Mouse (Mus musculus): ENCODE data around the gene Tspan12. TPM values are rescaled to one million over a fixed set of nuclear protein-coding genes. Genes with fewer than 3 reads are reported as not detected.
"Not testable (repeated sequence)": the region's sequence is repeated elsewhere in the genome, so short reads cannot be mapped to it uniquely, and the experiment has no call there.

Tspan12 gene
- polyA plus RNA-seq, 1 experiment = 2.0 TPM

DNA sequence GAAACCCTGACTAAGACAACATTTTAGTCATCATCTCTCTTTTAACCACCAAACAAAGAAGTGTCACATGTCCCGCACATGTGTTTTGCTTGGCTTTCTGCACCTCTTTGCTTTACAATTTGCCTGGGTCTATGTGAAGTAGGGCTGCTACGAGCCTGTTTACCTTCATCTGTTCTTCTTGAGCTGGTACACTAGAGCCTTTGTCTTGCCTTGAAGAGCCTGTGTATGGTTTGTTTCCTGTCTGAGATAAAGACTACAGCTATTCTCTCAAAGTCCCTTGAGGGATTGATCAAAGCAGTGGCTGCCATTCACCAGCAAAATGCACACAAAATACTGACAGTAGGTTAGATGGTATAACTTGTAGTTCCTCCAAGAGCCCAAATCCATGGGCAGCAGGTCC is 62.3 kb downstream of the Tspan12 start:
- no peak for TF ChIP-seq POLR2A (IDR thresholded peaks at IDR 0.05; ENCODE audit: control insufficient read depth, extremely low read depth, insufficient read depth, low read length, poor library complexity)
- no peak for TF ChIP-seq CTCF (IDR thresholded peaks at IDR 0.05; ENCODE audit: borderline replicate concordance, control insufficient read depth, extremely low read depth, insufficient read depth, low read length, poor library complexity)
- 87% methylated on average over 2 of the region's 2 CpGs for WGBS
- H3K27ac ChIP-seq (ENCODE audit: control insufficient read depth, insufficient read depth, low read length) = no peak overlapping the region
- no peaks in the 10 kb centered on the region for H3K4me1 ChIP-seq (replicated peaks; ENCODE audit: control insufficient read depth, insufficient read depth, low read length)
- H3K4me3 ChIP-seq (ENCODE audit: control insufficient read depth, insufficient read depth, low read length) = no peak overlapping the region
- no peaks in the 10 kb centered on the region for H3K27me3 ChIP-seq (ENCODE audit: control insufficient read depth, insufficient read depth, low read length)
- no peak for DNase-seq
- H3K36me3 ChIP-seq (ENCODE audit: control insufficient read depth, insufficient read depth, low read length) = no peaks in the 10 kb centered on the region

DNA sequence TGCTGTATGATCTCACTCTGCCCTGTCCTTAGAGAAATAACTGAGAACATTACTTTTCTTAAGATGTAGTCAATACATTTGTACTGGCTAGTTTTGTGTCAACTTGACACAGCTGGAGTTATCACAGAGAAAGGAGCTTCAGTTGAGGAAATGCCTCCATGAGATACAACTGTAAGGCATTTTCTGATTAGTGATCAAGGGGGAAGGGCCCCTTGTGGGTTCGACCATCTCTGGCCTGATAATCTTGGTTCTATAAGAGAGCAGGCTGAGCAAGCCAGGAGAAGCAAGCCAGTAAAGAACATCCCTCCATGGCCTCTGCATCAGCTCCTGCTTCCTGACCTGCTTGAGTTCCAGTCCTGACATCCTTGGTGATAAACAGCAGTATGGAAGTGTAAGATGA is 62.7 kb downstream of the Tspan12 start:
- H3K36me3 ChIP-seq (ENCODE audit: control insufficient read depth, insufficient read depth, low read length); H3K27me3 ChIP-seq (ENCODE audit: control insufficient read depth, insufficient read depth, low read length); H3K27ac ChIP-seq (ENCODE audit: control insufficient read depth, insufficient read depth, low read length); DNase-seq; H3K4me3 ChIP-seq (ENCODE audit: control insufficient read depth, insufficient read depth, low read length); H3K4me1 ChIP-seq (replicated peaks; ENCODE audit: control insufficient read depth, insufficient read depth, low read length): not testable (repeated sequence)
- WGBS = 74% methylated on average over 1 of the region's 1 CpGs

DNA sequence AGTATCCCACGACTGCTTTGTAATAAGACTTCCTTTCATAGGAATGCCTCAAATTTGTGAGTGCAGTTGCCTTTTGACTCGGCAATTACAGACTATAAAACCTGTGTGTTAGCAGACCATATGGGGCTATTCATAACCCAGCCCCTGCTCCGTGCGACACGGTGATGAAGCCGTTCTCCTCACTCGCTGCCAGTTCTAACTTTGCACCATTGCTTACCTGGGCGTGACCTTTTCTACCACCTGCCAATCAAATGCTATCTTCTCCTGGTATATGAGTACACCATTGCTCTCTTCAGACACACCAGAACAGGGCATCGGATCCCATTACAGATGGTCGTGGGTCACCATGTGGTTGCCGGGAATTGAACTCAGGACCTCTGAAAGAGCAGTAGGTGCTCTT is 64.6 kb downstream of the Tspan12 start:
- no peak overlapping the region for H3K4me3 ChIP-seq (ENCODE audit: control insufficient read depth, insufficient read depth, low read length)
- no peak overlapping the region for H3K27ac ChIP-seq (ENCODE audit: control insufficient read depth, insufficient read depth, low read length)
- H3K27me3 ChIP-seq (ENCODE audit: control insufficient read depth, insufficient read depth, low read length) = no peaks in the 10 kb centered on the region
- no peaks in the 10 kb centered on the region for H3K36me3 ChIP-seq (ENCODE audit: control insufficient read depth, insufficient read depth, low read length)
- 86% methylated on average over 11 of the region's 11 CpGs for WGBS
- no peaks in the 10 kb centered on the region for H3K4me1 ChIP-seq (replicated peaks; ENCODE audit: control insufficient read depth, insufficient read depth, low read length)
- DNase-seq = no peak
- TF ChIP-seq CTCF (IDR thresholded peaks at IDR 0.05; ENCODE audit: borderline replicate concordance, control insufficient read depth, extremely low read depth, insufficient read depth, low read length, poor library complexity) = no peak
- no peak for TF ChIP-seq POLR2A (IDR thresholded peaks at IDR 0.05; ENCODE audit: control insufficient read depth, extremely low read depth, insufficient read depth, low read length, poor library complexity)

DNA sequence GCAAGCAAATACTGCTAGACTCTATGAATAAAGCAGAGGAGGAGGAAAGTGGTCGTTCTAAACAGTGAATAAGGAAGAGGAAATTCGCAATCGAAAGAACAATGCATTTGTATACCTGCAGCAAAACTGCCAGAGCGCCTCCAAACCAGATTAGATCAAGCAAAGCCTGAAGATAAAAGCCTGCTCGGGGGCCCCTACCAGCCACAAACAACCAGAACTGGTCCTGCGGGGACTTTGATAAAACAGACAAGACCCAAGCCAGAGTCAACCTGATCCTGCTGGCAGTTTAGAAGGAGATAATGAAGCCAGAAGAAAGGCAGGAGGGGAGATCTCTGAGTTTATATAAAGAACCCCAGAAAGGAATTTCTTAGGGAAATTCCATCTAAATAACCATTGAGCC is 65.0 kb downstream of the Tspan12 start:
- no peak for DNase-seq
- Histone ChIP-seq H3K4me3 (ENCODE audit: control insufficient read depth, insufficient read depth, low read length) (no peak overlapping the region), H3K27me3 (ENCODE audit: control insufficient read depth, insufficient read depth, low read length) (no peaks in the 10 kb centered on the region), H3K27ac (ENCODE audit: control insufficient read depth, insufficient read depth, low read length) (no peak overlapping the region), H3K4me1 (replicated peaks; ENCODE audit: control insufficient read depth, insufficient read depth, low read length) (no peaks in the 10 kb centered on the region), H3K36me3 (ENCODE audit: control insufficient read depth, insufficient read depth, low read length) (no peaks in the 10 kb centered on the region)
- WGBS = 30% methylated on average over 6 of the region's 6 CpGs
- TF ChIP-seq POLR2A (IDR thresholded peaks at IDR 0.05; ENCODE audit: control insufficient read depth, extremely low read depth, insufficient read depth, low read length, poor library complexity) (no peak), CTCF (IDR thresholded peaks at IDR 0.05; ENCODE audit: borderline replicate concordance, control insufficient read depth, extremely low read depth, insufficient read depth, low read length, poor library complexity) (no peak)

DNA sequence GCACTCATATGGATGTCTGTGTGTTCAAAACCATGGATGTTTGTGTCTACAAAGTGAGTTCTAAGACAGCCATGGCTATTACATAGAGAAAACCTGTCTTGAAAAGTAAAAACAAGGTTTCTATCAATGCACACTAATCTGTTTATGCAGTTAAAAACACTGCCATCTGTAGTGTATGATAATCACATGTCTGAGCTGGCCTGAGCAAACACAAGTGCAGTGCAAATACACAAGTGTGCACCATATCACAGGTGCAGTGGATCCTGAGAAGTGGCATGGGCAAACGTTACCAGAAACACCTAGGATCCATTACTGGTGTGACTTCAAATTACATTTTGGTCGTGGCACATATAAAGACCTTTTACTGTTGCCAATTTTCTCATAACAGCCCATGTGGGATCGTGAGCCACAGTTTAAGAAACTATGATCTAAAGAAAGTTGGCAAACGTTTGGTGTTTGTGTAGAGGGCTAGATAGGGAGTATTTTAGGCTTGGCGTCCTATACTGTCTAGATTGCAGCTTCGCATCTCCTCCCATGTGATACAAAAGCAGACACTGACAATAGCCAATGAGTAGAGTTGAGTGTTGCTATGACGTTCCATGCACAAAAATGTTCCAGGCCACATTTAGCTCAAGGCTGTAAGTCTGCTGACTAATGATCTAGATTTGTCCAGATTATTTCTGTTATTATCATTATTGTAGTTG is 78.0 kb downstream of the Tspan12 start:
- Histone ChIP-seq H3K36me3 (ENCODE audit: control insufficient read depth, insufficient read depth, low read length) (no peaks in the 10 kb centered on the region), H3K4me1 (replicated peaks; ENCODE audit: control insufficient read depth, insufficient read depth, low read length) (no peaks in the 10 kb centered on the region), H3K4me3 (ENCODE audit: control insufficient read depth, insufficient read depth, low read length) (no peak overlapping the region), H3K27me3 (ENCODE audit: control insufficient read depth, insufficient read depth, low read length) (no peaks in the 10 kb centered on the region), H3K27ac (ENCODE audit: control insufficient read depth, insufficient read depth, low read length) (no peak overlapping the region)
- no peak for DNase-seq
- TF ChIP-seq POLR2A (IDR thresholded peaks at IDR 0.05; ENCODE audit: control insufficient read depth, extremely low read depth, insufficient read depth, low read length, poor library complexity) (no peak), CTCF (IDR thresholded peaks at IDR 0.05; ENCODE audit: borderline replicate concordance, control insufficient read depth, extremely low read depth, insufficient read depth, low read length, poor library complexity) (no peak)
- 88% methylated on average over 7 of the region's 7 CpGs for WGBS

DNA sequence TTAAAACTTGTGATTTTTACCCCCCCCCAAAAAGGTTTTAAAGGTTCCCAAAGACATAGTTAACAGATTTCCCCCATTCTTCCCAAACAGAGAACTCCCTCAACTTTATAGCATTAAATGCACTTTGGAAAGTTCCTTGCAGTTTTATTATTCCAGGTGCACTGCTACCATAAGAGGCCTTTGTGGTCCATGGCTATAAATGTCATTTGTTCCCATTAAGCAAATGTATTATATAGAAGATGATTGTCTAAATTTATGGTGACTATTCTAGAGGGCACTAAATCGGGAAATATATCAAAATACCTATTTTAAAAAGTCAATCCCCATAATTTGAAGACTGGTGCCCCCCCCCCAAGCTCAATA is 82.9 kb downstream of the Tspan12 start:
- DNase-seq = no peak
- Histone ChIP-seq H3K27ac (ENCODE audit: control insufficient read depth, insufficient read depth, low read length) (no peak overlapping the region), H3K4me1 (replicated peaks; ENCODE audit: control insufficient read depth, insufficient read depth, low read length) (no peaks in the 10 kb centered on the region), H3K36me3 (ENCODE audit: control insufficient read depth, insufficient read depth, low read length) (no peaks in the 10 kb centered on the region), H3K4me3 (ENCODE audit: control insufficient read depth, insufficient read depth, low read length) (no peak overlapping the region), H3K27me3 (ENCODE audit: control insufficient read depth, insufficient read depth, low read length) (no peaks in the 10 kb centered on the region)
- TF ChIP-seq POLR2A (IDR thresholded peaks at IDR 0.05; ENCODE audit: control insufficient read depth, extremely low read depth, insufficient read depth, low read length, poor library complexity) = no peak
- TF ChIP-seq CTCF (IDR thresholded peaks at IDR 0.05; ENCODE audit: borderline replicate concordance, control insufficient read depth, extremely low read depth, insufficient read depth, low read length, poor library complexity) = no peak
- WGBS = 85% methylated on average over 1 of the region's 1 CpGs

DNA sequence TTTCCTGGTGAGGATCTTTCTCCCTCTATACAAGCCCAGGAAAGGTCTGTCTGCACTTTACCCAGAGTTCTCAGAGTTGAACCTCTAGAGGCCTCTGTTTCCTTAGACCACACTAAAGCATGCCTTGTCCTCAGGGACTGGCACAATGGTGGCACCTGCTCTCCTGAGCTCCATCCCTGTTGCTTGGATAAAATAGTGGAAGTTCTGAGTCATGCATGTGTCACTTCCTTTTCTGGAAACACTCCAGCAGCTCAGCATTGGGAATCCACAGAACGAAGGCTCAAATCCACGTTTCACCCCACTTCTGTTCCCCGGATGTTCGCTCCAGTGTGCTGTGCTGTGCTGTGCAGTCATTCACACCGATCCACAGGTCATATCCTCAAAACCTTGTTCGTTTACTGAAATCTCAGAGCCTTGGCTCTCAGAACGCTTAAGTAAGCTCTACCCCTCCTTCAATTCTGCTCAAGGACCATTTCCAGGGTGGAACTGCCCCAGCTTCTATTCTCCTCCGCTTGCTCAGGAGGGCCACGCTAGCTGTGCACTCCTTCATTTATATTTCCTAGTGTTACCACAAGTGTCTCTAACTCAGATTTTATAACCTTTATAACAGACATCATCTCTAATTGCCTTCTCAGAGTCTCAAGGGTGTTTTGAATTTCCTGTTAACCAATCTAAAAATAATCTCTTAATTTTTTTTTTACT is 83.4 kb downstream of the Tspan12 start:
- TF ChIP-seq POLR2A (IDR thresholded peaks at IDR 0.05; ENCODE audit: control insufficient read depth, extremely low read depth, insufficient read depth, low read length, poor library complexity) = no peak
- no peak for TF ChIP-seq CTCF (IDR thresholded peaks at IDR 0.05; ENCODE audit: borderline replicate concordance, control insufficient read depth, extremely low read depth, insufficient read depth, low read length, poor library complexity)
- no peaks in the 10 kb centered on the region for H3K27me3 ChIP-seq (ENCODE audit: control insufficient read depth, insufficient read depth, low read length)
- no peaks in the 10 kb centered on the region for H3K4me1 ChIP-seq (replicated peaks; ENCODE audit: control insufficient read depth, insufficient read depth, low read length)
- no peak overlapping the region for H3K27ac ChIP-seq (ENCODE audit: control insufficient read depth, insufficient read depth, low read length)
- H3K36me3 ChIP-seq (ENCODE audit: control insufficient read depth, insufficient read depth, low read length) = no peaks in the 10 kb centered on the region
- H3K4me3 ChIP-seq (ENCODE audit: control insufficient read depth, insufficient read depth, low read length) = no peak overlapping the region
- WGBS = 90% methylated on average over 9 of the region's 9 CpGs
- no peak for DNase-seq
